Mouse (Mus musculus): ENCODE results near the gene Ranbp6. TPM values are rescaled to one million over a fixed set of nuclear protein-coding genes. Genes with fewer than 3 reads are reported as not detected.

Gene Ranbp6
- polyA plus RNA-seq, 1 experiment = 1.7 TPM

GRCm38 (mm10) chr19:29782914-29783313 lies 29.9 kb downstream of the Ranbp6 start:
- 89% methylated on average over 2 of the region's 2 CpGs for WGBS
- TF ChIP-seq POLR2A (IDR thresholded peaks at IDR 0.05; ENCODE audit: low read depth, low read length) (no peak), CTCF (IDR thresholded peaks at IDR 0.05; ENCODE audit: extremely low read depth, insufficient read depth, insufficient read length, insufficient replicate concordance) (no peak)

More at GRCm38 (mm10) chr19:29782914-29783313, 29.9 kb downstream of the Ranbp6 start:
- Histone ChIP-seq H3K27ac (ENCODE audit: insufficient read depth, low read length) (no peak overlapping the region), H3K4me3 (ENCODE audit: extremely low read depth, insufficient read depth, insufficient read length) (no peak overlapping the region), H3K27me3 (ENCODE audit: control insufficient read depth, insufficient read depth, low read length) (no peaks in the 10 kb centered on the region), H3K4me1 (ENCODE audit: control insufficient read depth, insufficient read depth, insufficient read length) (no peaks in the 10 kb centered on the region), H3K36me3 (ENCODE audit: control insufficient read depth, insufficient read depth, low read length) (peaks cover 2% of the 10 kb centered on the region; the same call in 1 of the 2 replicates)
- DNase-seq (ENCODE audit: low read depth in 1 of 2, low spot score in 2 of 2) = no peak

Other genes with a start within 250 kb of the Ranbp6 start
- 10.7 and 11.4 TPM in 2 replicates for gene Ermp1, start 164.6 kb downstream of the Ranbp6 start, polyA plus RNA-seq (2012; rRNA removed)
- gene Mlana, start 115.2 kb downstream of the Ranbp6 start, polyA plus RNA-seq (2012; rRNA removed) = 1.0 TPM in 1 of 2 replicates, not detected in the other
- gene 9930021J03Rik, start 7.0 kb downstream of the Ranbp6 start, polyA plus RNA-seq (2012; rRNA removed) = 2.6 and 3.1 TPM in 2 replicates
- gene Il33, start 112.1 kb upstream of the Ranbp6 start, polyA plus RNA-seq (2012; rRNA removed) = 3.1 and 3.8 TPM in 2 replicates
- gene Trpd52l3, start 190.8 kb upstream of the Ranbp6 start, polyA plus RNA-seq (2012; rRNA removed) = not detected in 2 replicates
- gene Uhrf2, start 217.5 kb upstream of the Ranbp6 start, polyA plus RNA-seq (2012; rRNA removed) = 18.7 and 26.2 TPM in 2 replicates

Data from spleen, adult 2 months (tissue).